Mouse (Mus musculus) CH12.LX (cell line): ENCODE results near the gene Selenok.

Source experiments
- CHD1 ChIP-seq: IDR thresholded peaks from 2 replicates; pipeline ENCODE4 v1.6.1; 2012; ENCODE audit warnings: low read depth, low read length, improper control_type of control experiment, inconsistent platforms
- CTCF ChIP-seq, 2 experiments: IDR thresholded peaks in 1 of 2; conservative IDR thresholded peaks in 1 of 2; 2 replicates each; pipeline ENCODE4 v1.5.1; 2011 to 2012; ENCODE audit warnings: low read depth in 2 of 2, low read length in 2 of 2, improper control_type of control experiment in 1 of 2, inconsistent platforms in 1 of 2, mild to moderate bottlenecking in 1 of 2, moderate library complexity in 1 of 2
- E2F4 ChIP-seq: IDR thresholded peaks from 2 replicates; pipeline ENCODE4 v1.6.1; 2011; ENCODE audit warnings: low read depth, low read length, improper control_type of control experiment; ENCODE audit not compliant: insufficient replicate concordance
- ELF1 ChIP-seq: IDR thresholded peaks from 2 replicates; pipeline ENCODE4 v1.6.1; 2014; ENCODE audit warnings: low read depth, mild to moderate bottlenecking, inconsistent platforms, low read length, improper control_type of control experiment
- EP300 ChIP-seq: IDR thresholded peaks from 2 replicates; pipeline ENCODE4 v1.6.1; 2011; ENCODE audit warnings: low read length, improper control_type of control experiment
- JUND ChIP-seq: conservative IDR thresholded peaks from 2 replicates; pipeline ENCODE4 v1.6.1; 2011; ENCODE audit warnings: low read depth, low read length, improper control_type of control experiment
- MAX ChIP-seq: IDR thresholded peaks from 2 replicates; pipeline ENCODE4 v1.6.1; 2011; ENCODE audit warnings: low read length, improper control_type of control experiment
- POLR2A ChIP-seq: IDR thresholded peaks from 2 replicates; pipeline ENCODE4 v1.6.1; 2011; ENCODE audit warnings: low read depth, mild to moderate bottlenecking, improper control_type of control experiment, low read length
- SMC3 ChIP-seq: IDR thresholded peaks from 2 replicates; pipeline ENCODE4 v1.6.1; 2011; ENCODE audit warnings: low read depth, low read length, improper control_type of control experiment
- UBTF ChIP-seq: IDR thresholded peaks from 2 replicates; pipeline ENCODE4 v1.6.1; 2012; ENCODE audit warnings: low read depth, mild to moderate bottlenecking, inconsistent platforms, low read length, improper control_type of control experiment, moderate library complexity
- ZNF384 ChIP-seq: IDR thresholded peaks from 2 replicates; pipeline ENCODE4 v1.6.1; 2012; ENCODE audit warnings: low read depth, low read length, improper control_type of control experiment, inconsistent platforms

DNA sequence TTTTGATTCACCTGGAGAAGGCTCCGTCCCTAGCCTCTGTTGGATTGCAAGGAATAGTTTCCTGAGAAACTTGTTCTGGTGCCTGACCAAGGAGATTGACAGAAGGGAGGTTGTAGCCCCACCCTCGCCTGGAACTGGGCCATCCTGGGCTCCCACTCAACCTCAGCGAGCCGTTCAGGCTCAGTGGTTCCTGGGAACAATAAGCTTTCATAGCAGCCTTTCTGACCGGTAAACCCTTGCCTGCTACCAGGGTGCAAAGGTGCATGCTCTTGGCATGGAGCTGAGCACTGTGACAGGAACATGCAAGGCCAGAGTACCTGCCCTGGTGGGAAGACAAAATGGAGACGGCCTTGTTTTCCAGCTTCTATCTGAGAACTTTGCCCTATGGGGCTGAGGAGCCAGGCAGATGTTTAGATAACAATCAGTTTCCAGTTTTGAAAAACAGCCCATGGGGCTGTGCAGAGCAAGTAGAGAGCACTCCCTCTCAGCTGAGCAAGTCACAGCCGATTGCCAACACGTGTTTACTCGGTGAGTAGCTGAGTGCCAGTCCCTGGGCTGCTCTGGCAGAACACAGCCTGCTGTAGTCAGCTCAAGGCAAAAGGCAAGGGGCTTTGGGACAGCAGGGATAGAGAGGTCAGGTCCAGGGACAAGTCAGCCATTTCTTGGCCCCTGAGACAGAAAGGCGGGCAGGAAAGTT, 41.9 kb downstream of the Selenok start:
- TF ChIP-seq POLR2A (no peak), CTCF (conservative IDR thresholded peaks at IDR 0.05 in 1 of 2, IDR thresholded peaks at IDR 0.05 in 1 of 2; ENCODE audit: low read depth in 2 of 2, low read length in 2 of 2) (no peak), ELF1 (no peak), SMC3 (no peak), ZNF384 (no peak), CHD1 (no peak), JUND (no peak), MAX (no peak), E2F4 (no peak), EP300 (no peak), UBTF (no peak)
